Mouse (Mus musculus) thymus, adult 18-20 months (tissue): ENCODE measurements around the gene Faap24.

Experiments used
- DNase-seq, 2 experiments: peaks; one replicate each; pipeline ENCODE4 v3.0.0; 2022; ENCODE audit warnings: mixed read lengths in 2 of 2

Gene Faap24

DNA sequence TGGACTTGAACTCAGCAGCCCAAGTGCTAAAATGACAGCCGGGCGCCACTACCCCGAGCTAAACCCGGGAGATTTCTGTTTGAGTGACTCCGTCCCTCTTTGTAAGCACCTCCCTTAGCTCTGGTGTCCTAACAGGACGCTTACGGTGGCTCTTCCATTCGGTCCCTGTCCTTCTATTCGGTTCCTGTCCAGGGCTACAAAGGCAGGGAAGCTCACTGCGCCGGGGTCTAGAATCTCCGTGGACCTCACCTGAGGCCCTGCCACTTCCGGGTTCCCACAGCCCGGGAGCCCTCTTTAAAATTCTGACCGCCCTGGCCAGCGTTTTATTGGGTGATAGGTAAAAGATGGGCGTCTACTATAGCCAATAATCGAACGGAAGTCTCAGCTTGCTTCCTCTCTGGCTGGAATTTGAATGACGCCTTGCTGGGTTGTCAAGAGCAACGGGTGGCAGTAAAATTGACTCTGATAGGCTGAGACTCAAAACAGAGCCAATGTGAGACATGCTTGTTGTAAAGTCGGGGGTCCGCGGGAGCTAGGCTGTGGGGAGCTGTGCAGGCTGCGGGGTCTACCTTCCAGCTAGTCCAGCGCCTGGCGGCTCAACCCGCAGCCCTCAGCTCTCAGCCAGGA lies at the start of gene Faap24, which contains the start of gene Cep89:
Gene Faap24, minus strand, starts transcription at position 295 of the 627 bp plus-strand sequence.
Gene Cep89, plus strand, starts transcription at position 494 of the 627 bp plus-strand sequence.
- peak; percentile 84 to 94 for DNase-seq

DNA sequence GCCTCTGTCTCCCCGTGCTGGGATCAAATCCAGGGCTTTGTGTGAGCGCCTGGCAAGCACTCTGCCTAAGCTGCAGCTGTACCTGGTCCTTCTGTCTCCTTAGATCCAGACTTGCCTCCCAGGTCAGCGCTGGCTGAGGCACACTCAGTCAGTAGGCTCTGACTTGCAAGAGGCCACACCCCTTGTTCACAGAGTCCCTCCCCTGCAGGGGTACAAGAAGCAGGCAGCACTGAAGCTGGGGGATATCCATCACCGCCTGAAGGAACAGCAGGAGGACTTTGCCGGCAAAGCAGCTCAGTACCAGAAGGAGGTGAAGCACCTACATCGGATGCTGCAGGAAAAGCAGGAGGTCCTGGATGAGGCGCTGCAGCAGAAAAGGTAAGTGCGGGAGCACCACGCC lies 38.6 kb upstream of the Faap24 start:
- DNase-seq = no peak

- no peak for DNase-seq
Measured at GRCm38 (mm10) chr7:35428146-35428545, 31.5 kb upstream of the Faap24 start.

DNA sequence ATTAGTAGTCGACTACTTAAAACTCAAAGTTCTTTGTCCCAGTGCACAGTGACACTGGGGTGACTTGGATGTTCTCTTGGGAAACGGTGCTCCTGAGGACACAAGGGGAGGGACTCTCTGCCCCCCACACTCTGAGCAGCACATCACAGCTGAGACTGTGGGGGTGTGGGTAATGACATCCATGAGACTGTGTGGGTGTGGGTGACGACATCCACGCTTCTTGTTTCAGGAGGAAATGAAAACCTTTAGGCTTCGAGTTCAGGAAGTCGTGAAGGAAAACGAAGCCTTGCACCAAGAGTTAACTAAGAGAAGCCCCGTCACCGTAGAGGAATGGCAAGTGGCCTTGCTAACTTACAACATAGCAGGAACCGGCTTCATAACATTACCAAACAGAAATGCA lies 26.4 kb upstream of the Faap24 start:
- no peak for DNase-seq

GRCm38 (mm10) chr7:35416654-35416948 lies 20.0 kb upstream of the Faap24 start:
- no peak for DNase-seq

- no peak for DNase-seq
Measured at GRCm38 (mm10) chr7:35415801-35416653, 19.4 kb upstream of the Faap24 start.

- peak in 1 of 2 experiments; percentile 18 for DNase-seq
Measured at GRCm38 (mm10) chr7:35415226-35415625, 18.6 kb upstream of the Faap24 start.

DNA sequence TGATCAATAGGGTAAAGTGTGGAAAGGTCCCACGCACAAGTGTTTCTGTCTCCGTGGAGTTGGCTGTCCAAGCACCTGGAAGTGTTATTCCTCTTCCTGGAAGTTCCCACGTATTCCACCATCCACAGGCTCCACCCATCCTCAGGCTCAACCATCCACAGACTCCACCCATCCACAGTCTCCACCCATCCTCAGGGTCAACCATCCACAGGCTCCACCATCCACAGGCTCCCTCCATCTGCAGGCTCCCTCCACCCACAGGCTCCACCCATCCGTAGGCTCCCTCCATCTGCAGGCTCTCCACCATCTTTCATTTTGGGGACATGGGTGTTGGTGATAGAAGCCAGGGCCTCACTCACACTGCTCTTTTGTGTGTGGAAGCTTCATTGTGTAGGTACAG lies 4.5 kb upstream of the Faap24 start:
- DNase-seq = no peak

GRCm38 (mm10) chr7:35395734-35396456 lies 741 bp downstream of the Faap24 start:
- no peak for DNase-seq

GRCm38 (mm10) chr7:35392935-35393334 lies 3.7 kb downstream of the Faap24 start:
- no peak for DNase-seq

DNA sequence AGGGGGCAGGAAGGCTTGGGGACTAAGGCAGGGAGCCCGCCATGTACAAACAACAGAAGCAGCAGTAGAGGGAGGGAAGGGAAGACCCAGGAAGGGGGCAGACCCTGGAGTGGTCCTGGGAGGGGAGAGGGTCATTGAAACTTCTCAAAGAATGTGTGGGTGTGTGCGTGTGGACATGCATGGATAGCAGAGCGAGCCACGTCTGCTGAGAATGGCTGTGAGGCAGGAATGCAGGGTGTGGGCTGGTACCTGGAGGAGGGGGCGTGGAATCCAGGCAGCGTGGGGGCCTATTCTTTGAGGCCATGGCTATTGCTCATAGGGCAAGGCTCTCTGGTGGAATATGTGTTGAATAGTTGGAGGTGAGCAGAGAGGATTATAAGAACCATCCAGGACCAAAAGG lies 7.9 kb downstream of the Faap24 start:
- no peak for DNase-seq

GRCm38 (mm10) chr7:35386525-35386952 lies 10.1 kb downstream of the Faap24 start:
- no peak for DNase-seq

DNA sequence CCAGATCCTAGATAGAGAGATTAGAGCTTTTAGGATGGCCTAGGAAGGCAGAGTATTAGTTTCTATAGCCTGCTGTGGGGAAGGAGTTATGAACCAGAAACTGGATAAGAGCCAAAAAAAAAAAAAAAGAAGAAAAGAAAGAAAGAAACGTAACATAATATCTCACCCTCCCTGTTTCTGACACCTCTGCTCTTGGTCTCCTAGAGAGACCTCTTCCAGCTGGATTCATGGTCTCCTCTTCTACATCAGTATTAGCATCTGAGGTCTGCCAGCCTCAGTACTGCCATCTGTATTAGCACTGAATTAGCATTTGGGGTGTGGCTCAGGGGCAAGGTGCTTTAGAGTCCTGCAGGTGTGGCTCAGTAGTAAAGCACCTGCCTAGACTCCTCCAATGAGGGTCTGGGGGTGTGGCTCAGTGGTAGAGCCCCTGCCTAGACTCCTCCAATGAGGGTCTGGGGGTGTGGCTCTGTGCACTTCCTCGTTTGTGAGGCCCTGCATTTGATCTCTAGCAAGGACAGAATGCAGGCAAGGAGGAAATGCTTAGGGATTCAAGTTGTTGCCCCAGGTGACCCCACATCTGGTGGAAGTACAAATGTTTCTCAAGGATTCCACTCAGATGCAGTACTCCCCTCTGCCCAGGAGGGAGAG lies 13.8 kb downstream of the Faap24 start:
- DNase-seq = no peak

DNA sequence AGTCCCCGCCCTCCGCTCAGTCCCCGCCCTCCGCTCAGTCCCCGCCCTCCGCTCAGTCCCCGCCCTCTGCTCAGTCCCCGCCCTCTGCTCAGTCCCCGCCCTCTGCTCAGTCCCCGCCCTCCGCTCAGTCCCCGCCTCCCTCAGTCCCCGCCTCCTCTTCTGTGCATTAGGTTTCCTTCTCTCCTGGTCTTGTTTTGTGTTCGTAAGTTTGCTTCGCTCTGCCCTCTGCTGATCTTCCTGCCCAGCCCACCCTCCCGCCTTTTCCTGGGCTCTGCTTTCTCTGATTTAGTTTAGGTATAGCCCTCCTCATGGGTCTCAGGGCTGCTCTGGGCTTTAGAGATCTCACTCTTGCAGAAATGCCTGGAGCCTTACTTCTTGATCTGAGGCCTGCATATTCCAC lies 14.8 kb downstream of the Faap24 start:
- no peak for DNase-seq

GRCm38 (mm10) chr7:35380351-35380750 lies 16.3 kb downstream of the Faap24 start:
- no peak for DNase-seq

- DNase-seq = no peak
Measured at GRCm38 (mm10) chr7:35379492-35380119, 17.0 kb downstream of the Faap24 start.

DNA sequence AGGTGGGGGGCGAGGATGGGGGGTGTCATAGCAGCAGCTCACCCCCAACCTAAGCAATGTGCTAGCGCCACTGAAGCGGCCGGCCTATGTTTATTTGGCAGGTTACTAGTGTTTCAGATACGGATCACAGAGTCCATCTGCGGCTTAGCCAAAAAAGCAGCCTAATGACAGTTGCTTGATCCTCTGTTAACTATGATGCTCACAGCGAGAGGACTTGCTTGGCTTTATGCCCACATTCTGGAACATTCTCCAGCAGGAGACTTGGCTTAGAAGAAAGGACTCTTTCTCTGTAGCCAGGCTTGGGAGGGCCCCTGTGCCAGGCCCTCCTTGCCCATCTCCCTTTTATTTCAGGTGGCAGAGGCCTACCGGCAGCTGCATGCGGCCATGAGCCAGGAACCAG lies 20.0 kb downstream of the Faap24 start:
- no peak for DNase-seq

- DNase-seq = no peak
Measured at GRCm38 (mm10) chr7:35374265-35374664, 22.4 kb downstream of the Faap24 start.

- DNase-seq = no peak
Measured at GRCm38 (mm10) chr7:35373146-35373989, 23.3 kb downstream of the Faap24 start.

DNA sequence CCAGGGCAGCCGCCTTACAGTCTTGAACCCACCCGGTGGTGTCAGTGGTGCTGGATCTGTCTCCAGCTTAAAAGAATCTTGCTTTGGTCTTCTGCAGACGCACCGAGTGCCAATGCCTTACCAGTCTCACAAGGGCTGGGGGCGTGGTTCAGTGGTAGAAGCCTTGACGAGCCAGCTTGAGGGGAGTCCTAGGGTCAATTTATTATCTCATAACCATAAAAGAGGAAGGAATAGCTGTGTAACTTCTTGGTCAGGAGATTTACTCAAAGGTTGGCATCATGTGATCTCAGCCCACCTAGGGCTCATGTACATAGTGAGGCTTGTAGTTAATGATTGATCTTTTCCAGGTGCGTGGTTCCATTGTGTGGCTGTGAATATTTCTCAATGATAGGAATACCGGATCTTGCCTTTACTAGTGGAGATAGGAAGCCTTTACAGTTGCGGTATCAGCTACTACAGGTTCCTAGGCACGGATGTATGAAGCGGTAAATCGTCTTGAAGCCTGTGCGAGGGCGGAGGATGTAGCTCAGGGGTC lies 24.1 kb downstream of the Faap24 start:
- no peak for DNase-seq

DNA sequence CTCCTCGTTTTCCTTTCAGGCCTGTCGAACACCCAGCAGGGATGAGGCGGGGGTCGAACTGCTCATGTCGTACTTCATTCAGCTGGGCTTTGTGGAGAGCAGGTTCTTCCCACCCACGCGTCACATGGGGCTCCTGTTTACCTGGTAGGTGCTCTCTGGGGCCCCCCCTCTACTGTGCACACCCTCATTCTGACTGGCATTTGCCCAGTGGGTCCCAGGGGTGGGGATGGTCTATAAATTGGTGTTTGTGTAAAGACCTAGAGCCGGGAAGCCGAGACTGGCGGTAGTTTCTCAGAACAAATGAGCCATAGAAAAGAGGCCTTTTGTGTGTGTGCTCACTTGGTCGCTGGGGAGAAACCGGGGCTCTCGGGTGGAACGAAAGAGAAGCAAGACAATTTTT lies 25.5 kb downstream of the Faap24 start:
- no peak for DNase-seq
